Mouse (Mus musculus): ENCODE results near the gene S1pr4.

GRCm38 (mm10) chr10:81526779-81527178, 26.8 kb upstream of the S1pr4 start:
- peak; percentile 93 for TF ChIP-seq EP300 (IDR thresholded peaks at IDR 0.05; ENCODE audit: insufficient read depth, low read depth, low read length)
- peak; percentile 100 for TF ChIP-seq CTCF (IDR thresholded peaks at IDR 0.05)
- no peak for TF ChIP-seq POLR2A (IDR thresholded peaks at IDR 0.05; ENCODE audit: insufficient read depth, low read depth, low read length)
